Mouse (Mus musculus) myocyte (in vitro differentiated cells): Measurements from ENCODE around the gene Scg5.

Source experiments
- E2F4 ChIP-seq: IDR thresholded peaks from one replicate; pipeline ENCODE4 v1.6.1; 2011; ENCODE audit warnings: mild to moderate bottlenecking, control low read depth, moderate library complexity; ENCODE audit not compliant: insufficient read depth
- MAX ChIP-seq: IDR thresholded peaks from one replicate; pipeline ENCODE4 v1.6.1; 2011; ENCODE audit warnings: low read depth, mild to moderate bottlenecking, control low read depth
- USF1 ChIP-seq: IDR thresholded peaks from one replicate; pipeline ENCODE4 v1.6.1; 2011; ENCODE audit warnings: low read depth, mild to moderate bottlenecking, control low read depth, moderate library complexity

DNA sequence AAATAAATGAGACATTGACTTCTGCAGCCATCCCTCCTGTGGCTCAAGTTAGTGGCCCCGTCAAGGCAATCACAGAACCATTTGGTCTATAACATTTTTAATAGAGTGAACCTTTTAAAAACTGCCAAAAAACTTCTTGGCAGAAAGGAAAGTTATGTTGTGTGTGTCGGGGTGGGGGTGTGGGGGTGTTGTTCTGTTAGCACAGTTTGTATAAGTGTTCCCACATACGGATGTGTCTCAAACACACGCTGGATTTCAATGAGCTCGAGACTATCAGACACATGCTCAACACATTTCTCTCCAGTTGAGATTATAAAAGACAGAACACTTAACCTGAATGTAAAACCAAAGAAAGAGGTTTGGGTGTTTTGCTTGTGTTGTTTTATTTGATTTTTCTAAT is 47.8 kb downstream of the Scg5 start:
- TF ChIP-seq MAX (no peak), USF1 (no peak), E2F4 (no peak)
